Mouse (Mus musculus): ENCODE measurements around the gene St6gal1.

DNA sequence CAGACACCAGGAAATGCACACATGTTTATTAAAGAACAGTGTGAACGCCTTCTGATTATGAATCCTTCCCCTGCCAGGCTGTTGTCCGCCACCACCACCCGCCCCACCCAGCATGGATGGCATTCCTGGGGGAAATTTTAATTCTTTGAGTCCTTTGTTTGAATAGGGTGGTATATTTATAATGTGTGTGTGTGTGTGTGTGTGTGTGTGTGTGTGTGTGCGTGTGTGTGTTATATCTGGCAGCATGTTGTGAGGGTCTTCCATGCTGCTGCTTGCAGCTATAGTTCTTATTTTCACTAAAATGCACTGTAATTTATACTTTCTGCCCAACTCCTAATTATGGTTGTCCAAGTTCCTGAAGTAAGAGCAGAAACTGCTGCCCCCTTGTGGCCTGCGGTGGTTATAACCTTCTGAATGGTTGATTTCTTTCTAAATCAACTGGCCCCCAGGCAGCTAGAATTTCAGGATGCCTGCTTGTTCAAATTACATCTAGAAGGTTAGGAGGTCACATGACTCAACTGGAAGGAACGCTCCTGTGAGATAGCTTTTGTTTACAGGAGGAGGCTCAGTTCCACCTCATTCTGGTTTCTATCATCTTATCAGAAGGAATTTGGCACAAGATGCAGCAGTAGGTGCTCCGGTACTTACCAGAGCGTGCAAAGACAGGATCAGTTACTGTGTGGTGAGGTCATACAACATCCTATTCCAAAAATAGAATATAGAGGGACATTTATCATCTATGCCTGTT lies 178.6 kb downstream of the St6gal1 start:
- no peak for TF ChIP-seq POLR2AphosphoS2 (IDR thresholded peaks at IDR 0.05; ENCODE audit: insufficient read length, low read depth)
- TF ChIP-seq E2F4 (IDR thresholded peaks at IDR 0.05; ENCODE audit: insufficient read depth): no peak
